9 mouse cellular contexts compared by ENCODE assay signal in genomic region chr10:42269281-42270025, GRCm38 (mm10). TPM values are rescaled to one million over a fixed set of nuclear protein-coding genes. Genes with fewer than 3 reads are reported as not detected.
DNase-seq lines count a peak whose midpoint lies in the region; ATAC-seq and TF ChIP-seq lines count a peak whose summit lies in the region.
"Had no signal": no experiment of that assay in that cellular context is flagged by ENCODE, and none has a peak within 500 bp of the region (broad histone marks: within the 10 kb centered on the region; RNA-seq: fewer than 3 reads in every experiment).

No protein-coding gene starts in this region.

- no peak for TF ChIP-seq POLR2A in small intestine, adult 2 months (IDR thresholded peaks at IDR 0.05; ENCODE audit: low read depth, low read length)

- H3K9ac ChIP-seq in liver, embryonic 11.5 days (ENCODE audit: low read depth, low read length), result peak overlapping the region; percentile 21

- peak; percentile 15 for DNase-seq in cerebellum, adult 8-10 months
- DNase-seq in cerebellum, postnatal 4 days (ENCODE audit: low spot score in 2 of 2), result no peak
- DNase-seq in R1 (ENCODE audit: low read depth, low spot score), result peak; percentile 78
- DNase-seq in liver, embryonic 11.5 days (ENCODE audit: low spot score), result no peak
- no peak for DNase-seq in layer of hippocampus, adult 11-12 months (ENCODE audit: low spot score)
- DNase-seq in embryo, embryonic 10.5 days (ENCODE audit: low spot score), result no peak
- DNase-seq in layer of hippocampus, postnatal 14 days (ENCODE audit: low spot score in 2 of 2), result no peak

- H3K27ac ChIP-seq in liver, embryonic 11.5 days (ENCODE audit: low read depth, low read length), result peak overlapping the region; percentile 63
- H3K27ac ChIP-seq in small intestine, adult 2 months (ENCODE audit: insufficient read depth, low read depth, low read length), result peak overlapping the region; percentile 72

- no peak for TF ChIP-seq CTCF in small intestine, adult 2 months (IDR thresholded peaks at IDR 0.05; ENCODE audit: extremely low read depth, insufficient read length, insufficient replicate concordance, low read depth, low read length)

- H3K9me3 ChIP-seq in liver, embryonic 11.5 days (ENCODE audit: control insufficient read depth, low read length), result peaks cover 13% of the 10 kb centered on the region; the same call in 1 of the 2 replicates

- peaks cover 70% of the 10 kb centered on the region for H3K4me1 ChIP-seq in liver, embryonic 11.5 days (replicated peaks; ENCODE audit: control insufficient read depth, insufficient read depth, low read length)
- peaks cover 38% of the 10 kb centered on the region for H3K4me1 ChIP-seq in small intestine, adult 2 months (ENCODE audit: control insufficient read depth, insufficient read depth, insufficient read length, low read length)

- no peak for ATAC-seq in liver, embryonic 11.5 days (replicated peaks; ENCODE audit: low FRiP score)
- ATAC-seq: Patski had no signal

- WGBS in liver, embryonic 11.5 days, result 46% methylated on average over 15 of the region's 15 CpGs
- WGBS in small intestine, adult 2 months, result 46% methylated on average over 15 of the region's 15 CpGs

- H3K36me3 ChIP-seq in liver, embryonic 11.5 days (ENCODE audit: control insufficient read depth, insufficient read depth, low read length), result peaks cover 35% of the 10 kb centered on the region
- H3K36me3 ChIP-seq in small intestine, adult 2 months (ENCODE audit: control insufficient read depth, insufficient read depth, low read length), result peaks cover 31% of the 10 kb centered on the region

- H3K4me2 ChIP-seq in liver, embryonic 11.5 days, result peak overlapping the region; percentile 44

- no peak overlapping the region for H3K4me3 ChIP-seq in liver, embryonic 11.5 days (ENCODE audit: low read depth, low read length)
- no peak overlapping the region for H3K4me3 ChIP-seq in small intestine, adult 2 months (ENCODE audit: low read depth, low read length)

- H3K27me3 ChIP-seq in liver, embryonic 11.5 days (replicated peaks; ENCODE audit: control insufficient read depth, insufficient read depth, low read length), result no peaks in the 10 kb centered on the region
- H3K27me3 ChIP-seq in small intestine, adult 2 months (ENCODE audit: control insufficient read depth, insufficient read depth, low read length), result no peaks in the 10 kb centered on the region
- H3K27me3 ChIP-seq: Patski had no signal

RNA-seq across cellular contexts. Expression of gene Foxo3, which starts 7.1 kb away (rescaled TPM):
- 11.7 and 12.3 TPM in 2 replicates for polyA plus RNA-seq in liver, embryonic 11.5 days (2014; fragmentation: Nextera tagmentation; extraction: Ambion mirVana)
- polyA plus RNA-seq in small intestine, adult 2 months (2012; rRNA removed), result 25.5 and 49.5 TPM in 2 replicates
- total RNA-seq in layer of hippocampus, postnatal 14 days (2021), result 10 to 100 TPM; 40.1 to 41.1 TPM

Comparison
In these comparisons a context has a peak if more than half of its experiments do, and no peak if none do; other contexts are left out.
1. DNase-seq: peak in cerebellum, adult 8-10 months (single experiment) and R1 (single experiment); none in cerebellum, postnatal 4 days (0 of 2), liver, embryonic 11.5 days (single experiment), layer of hippocampus, adult 11-12 months (single experiment), embryo, embryonic 10.5 days (single experiment) and layer of hippocampus, postnatal 14 days (0 of 2).